Mouse (Mus musculus): ENCODE results near the gene Gm7579. TPM values are rescaled to one million over a fixed set of nuclear protein-coding genes. Genes with fewer than 3 reads are reported as not detected.
"Not testable (repeated sequence)": the region's sequence is repeated elsewhere in the genome, so short reads cannot be mapped to it uniquely, and the experiment has no call there.

Gm7579 gene
- total RNA-seq (2021): not detected

DNA sequence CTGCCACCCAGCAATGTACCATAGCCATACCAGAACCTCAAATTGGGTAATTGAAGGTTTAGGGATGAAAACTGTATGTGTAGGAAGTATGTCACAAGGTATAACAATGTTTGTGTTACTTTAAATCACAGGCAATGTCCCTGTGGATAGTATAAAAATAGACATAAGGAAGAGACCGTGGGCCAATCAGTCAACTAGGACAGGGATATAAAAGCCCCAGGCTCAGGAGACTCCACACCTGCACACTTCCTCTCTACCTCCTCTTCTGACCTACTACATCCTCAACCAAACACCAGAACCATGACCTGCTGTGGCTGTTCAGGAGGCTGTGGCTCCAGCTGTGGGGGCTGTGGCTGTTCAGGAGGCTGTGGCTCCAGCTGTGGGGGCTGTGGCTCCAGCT lies at the start of gene Gm7579:
Gm7579 (plus strand) TSS at position 301 of the 400 bp plus-strand sequence.
- intact Hi-C loops (cut with DNase I): no loop called here

DNA sequence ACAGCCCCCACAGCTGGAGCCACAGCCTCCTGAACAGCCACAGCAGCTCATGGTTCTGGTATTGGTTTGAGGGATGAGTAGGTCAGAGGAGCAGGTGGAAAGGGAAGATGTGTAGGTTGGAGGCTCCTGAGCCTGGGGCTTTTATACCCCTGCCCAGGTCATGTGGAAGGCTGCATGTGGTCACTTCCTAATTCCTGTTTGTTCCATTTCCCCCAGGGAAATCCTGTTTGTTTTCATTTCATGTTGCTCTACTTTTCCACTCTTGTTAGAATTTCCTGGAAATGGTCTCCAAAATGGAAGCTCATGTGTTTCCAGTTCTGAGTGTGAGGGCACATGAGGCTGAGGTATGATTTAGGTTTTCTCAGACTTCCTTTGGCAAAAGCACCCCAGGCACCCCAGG lies 46.0 kb upstream of the Gm7579 start, which contains the start of gene Gm4553:
Gm4553 (minus strand) TSS at position 101 of the 400 bp plus-strand sequence.
- DNase-seq; intact Hi-C loops (cut with DNase I): not testable (repeated sequence)

More for the DNA sequence above, at the start of gene Gm7579:
- DNase-seq: no peak

DNA sequence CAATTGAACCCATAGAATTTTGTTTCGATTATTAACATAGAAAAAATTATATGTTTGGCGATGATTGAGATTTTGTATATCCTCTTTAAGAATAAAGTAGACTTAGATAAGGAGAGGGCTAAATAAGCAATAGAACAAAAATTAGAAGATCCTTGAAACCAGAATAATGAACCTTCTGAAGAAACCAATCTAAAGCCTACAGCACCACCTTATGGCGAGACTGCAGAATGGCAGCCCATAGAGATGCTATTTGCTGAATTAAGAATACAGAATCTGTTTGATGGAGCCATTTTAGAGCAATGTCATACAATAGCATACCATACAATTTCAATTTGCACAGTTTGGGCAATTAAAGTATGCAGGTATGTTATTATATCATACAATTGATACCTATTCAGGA lies 41.8 kb upstream of the Gm7579 start:
- DNase-seq: no peak

DNA sequence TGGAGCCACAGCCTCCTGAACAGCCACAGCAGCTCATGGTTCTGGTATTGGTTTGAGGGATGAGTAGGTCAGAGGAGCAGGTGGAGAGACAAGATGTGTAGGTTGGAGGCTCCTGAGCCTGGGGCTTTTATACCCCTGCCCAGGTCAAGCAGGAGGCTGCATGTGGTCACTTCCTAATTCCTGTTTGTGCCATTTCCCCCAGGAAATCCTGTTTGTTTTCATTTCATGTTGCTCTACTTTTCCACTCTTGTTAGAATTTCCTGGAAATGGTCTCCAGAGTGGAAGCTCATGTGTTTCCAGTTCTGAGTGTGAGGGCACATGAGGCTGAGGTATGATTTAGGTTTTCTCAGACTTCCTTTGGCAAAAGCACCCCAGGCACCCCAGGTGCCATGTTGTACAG lies 35.8 kb upstream of the Gm7579 start, which contains the start of gene Krtap5-2:
Krtap5-2 (minus strand) TSS at position 101 of the 400 bp plus-strand sequence.
- intact Hi-C loops (cut with DNase I): not testable (repeated sequence)

More for the DNA sequence above, 41.8 kb upstream of the Gm7579 start:
- intact Hi-C loops (cut with DNase I): no loop called here

DNA sequence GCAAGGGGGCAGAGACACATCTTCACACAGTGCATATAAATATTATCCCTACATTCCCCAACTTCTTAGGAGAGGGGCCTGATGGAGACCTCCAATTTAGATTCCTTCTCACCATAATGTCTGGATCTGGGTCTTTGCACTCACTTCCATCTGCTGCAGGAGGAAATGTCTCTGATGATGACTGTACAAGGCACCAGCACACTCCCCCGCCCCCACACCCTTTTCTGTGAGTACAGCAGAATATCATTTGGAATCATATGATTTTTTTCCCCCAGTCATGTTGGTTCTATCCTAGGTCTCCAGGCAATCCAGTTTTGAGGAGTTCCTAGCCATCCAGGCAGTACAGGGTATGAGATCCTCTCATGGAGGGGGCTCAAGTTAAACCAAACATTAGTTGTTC lies 33.0 kb upstream of the Gm7579 start:
- DNase-seq: no peak
- intact Hi-C loops (cut with DNase I): no loop called here

More for the DNA sequence above, 35.8 kb upstream of the Gm7579 start, which contains the start of gene Krtap5-2:
- DNase-seq: not testable (repeated sequence)

DNA sequence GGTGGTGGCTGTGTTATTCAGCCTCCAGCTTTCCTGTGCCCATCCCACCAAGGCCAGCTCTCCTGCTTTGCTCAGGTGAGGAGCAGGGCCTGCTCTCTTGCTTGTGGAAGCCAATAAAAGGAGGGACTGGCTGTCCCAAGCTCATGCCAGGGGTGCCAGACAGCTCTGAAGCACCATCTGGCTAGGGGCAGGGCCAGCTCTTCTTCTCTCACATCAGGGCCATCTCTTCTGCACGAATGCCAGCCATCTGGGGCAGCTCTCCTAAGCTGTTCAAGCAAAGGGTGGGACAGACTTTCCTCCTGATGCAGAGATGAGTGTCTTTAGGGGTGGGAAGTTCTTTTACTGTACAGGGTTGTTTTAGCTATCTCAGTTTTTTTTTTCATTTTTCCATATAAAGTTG lies 30.6 kb upstream of the Gm7579 start:
- intact Hi-C loops (cut with DNase I): no loop called here

DNA sequence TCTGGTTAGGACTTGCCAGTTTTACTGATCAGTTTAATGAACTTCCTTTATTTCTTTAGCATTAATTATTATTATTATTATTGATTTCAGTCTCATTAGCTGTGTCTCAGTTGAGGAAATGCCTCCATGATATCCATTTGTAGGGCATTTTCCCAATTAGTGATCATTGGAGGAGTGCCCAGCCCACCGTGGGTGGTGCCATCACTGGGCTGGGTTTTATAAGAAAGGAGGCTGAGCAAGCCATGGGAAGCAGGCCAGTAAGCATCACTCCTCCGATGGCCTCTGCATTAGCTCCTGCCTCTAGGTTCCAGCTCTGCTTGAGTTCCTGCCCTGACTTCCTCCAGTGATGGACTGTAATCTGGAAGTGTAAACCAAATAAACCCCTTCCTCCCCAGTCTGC lies 23.5 kb upstream of the Gm7579 start:
- intact Hi-C loops (cut with DNase I): no loop called here
- peak; percentile 31 for DNase-seq

More for the DNA sequence above, 30.6 kb upstream of the Gm7579 start:
- DNase-seq: peak; percentile 78

DNA sequence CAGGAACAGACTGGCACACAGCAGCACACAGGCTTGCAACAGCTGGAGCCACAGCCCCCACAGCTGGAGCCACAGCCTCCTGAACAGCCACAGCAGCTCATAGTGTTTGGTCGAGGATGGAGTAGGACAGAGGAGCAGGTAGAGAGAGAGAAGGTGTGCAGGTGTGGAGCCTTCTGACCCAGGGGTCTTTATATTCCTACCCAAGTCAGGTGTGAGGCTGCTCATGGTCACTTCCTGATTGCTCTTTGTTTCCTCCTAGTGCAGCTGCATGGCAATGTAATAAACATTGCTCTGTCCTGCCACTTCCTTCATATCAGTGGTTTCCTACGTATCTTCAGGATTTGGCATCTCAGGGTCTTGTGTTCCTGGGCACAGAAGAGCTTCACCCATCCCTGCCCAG lies 21.4 kb upstream of the Gm7579 start, which contains the start of gene Gm10153:
Gm10153 (minus strand) TSS at position 101 of the 400 bp plus-strand sequence.
- intact Hi-C loops (cut with DNase I): no loop called here
- no peak for DNase-seq

DNA sequence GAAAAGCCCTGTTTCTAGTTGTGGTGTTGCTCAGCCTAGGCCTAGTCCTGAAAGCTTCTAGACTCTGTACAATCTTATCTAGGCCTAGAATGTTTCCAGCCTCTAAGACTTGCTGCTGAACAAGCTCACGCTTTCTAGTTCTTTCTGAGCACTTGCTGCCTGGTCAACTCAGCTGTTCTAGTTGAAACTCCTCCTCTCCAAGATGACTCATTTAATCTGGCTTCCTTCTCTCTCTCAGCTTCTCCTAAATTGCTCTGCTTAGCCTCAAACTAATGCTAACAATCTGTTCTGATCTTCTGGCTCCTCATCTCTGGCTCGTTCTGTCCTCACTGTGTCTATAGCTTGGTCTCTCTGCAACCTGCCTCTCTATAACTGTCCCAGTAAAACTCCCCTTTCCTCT lies 12.9 kb upstream of the Gm7579 start:
- intact Hi-C loops (cut with DNase I): no loop called here
- no peak for DNase-seq

DNA sequence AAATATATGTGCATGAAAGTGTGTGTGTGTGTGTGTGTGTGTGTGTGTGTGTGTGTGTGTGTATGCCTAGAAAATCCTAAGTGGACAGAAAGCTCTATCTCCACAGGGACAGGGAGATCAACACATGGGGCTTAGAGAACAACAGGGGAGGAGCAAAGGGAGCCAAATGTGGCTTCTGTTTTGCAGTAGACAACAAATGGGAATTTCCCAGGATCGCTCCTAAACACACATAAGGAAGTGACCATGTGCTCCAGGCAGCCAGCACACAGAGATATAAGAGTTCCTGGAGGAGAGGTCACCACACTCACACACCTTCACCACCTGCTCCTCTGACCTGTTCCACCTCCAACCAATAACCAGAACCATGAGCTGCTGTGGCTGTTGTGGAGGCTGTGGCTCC lies 10.6 kb upstream of the Gm7579 start, which contains the start of gene Krtap5-3:
Krtap5-3 (plus strand) TSS at position 301 of the 400 bp plus-strand sequence.
- no peak for DNase-seq
- intact Hi-C loops (cut with DNase I): no loop called here

DNA sequence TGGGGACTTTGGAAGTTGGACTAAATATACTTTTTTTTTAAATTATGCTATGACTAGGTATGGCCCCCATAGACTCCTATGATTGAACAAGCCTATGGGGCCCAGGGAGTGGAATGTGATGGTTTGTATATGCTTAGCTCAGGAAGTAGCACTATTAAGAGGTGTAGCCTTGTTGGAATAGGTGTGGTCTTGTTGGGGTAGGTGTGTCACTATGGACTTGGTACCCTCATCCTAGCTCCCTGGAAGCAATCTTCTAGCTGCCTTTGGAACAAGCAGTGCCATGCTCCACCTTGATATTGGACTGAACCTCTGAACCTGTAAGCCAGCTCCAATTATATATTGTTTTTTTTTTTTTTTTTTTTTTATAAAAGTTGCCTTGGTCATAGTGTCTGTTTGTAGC lies 6.2 kb upstream of the Gm7579 start:
- DNase-seq: no peak
- intact Hi-C loops (cut with DNase I): no loop called here

DNA sequence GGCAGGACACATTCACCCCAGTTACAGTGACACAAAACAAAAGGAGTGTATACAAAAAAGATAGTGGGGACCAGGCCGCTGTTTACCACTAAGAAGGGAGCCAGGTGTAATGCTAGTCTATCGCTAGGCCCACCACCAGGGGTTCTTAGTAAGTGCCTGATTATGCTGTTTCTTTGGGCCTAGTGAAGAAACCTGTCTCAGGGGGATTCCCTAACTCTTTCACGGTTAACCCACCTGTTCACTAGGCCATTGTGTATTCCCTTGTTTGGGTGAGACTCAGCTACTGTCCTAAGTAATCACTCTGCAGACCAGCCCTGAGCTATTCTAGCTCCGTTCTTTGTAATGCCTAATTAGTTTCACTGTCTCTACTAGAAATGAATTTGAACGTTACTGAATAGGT lies 4.8 kb upstream of the Gm7579 start:
- intact Hi-C loops (cut with DNase I); DNase-seq: not testable (repeated sequence)

DNA sequence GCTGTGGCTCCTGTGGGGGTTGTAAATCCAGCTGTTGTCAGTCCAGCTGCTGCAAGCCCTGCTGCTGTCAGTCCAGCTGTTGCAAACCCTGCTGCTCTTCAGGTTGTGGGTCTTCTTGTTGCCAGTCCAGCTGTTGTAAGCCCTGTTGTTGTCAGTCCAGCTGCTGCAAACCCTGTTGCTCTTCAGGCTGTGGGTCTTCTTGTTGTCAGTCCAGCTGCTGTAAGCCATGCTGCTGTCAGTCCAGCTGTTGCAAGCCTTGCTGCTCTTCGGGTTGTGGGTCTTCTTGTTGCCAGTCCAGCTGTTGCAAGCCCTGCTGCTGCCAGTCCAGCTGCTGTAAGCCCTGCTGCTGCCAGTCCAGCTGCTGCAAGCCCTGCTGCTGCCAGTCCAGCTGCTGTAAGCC lies 477 bp downstream of the Gm7579 start:
- DNase-seq; intact Hi-C loops (cut with DNase I): not testable (repeated sequence)

DNA sequence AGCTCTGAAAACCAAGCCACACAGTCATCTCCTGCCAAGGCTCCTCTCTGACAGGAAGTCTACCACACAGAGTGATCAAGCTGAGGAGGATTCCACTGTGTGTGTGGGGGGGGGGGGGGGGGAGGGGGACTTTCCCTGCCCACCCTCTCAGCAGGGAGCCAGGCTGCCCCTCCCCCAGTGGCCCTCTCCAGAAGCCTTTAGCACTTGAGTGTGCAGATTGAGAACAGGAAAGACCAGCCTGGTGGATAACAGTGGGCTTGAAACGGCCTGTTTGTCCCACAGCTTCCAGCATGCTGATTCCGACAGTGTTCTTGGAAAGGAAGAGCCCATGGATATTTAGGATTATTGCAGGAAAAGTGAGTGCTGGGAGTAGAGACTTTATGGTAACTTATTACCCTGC lies 12.9 kb downstream of the Gm7579 start:
- peak; percentile 8 for DNase-seq
- intact Hi-C loops (cut with DNase I): no loop called here

DNA sequence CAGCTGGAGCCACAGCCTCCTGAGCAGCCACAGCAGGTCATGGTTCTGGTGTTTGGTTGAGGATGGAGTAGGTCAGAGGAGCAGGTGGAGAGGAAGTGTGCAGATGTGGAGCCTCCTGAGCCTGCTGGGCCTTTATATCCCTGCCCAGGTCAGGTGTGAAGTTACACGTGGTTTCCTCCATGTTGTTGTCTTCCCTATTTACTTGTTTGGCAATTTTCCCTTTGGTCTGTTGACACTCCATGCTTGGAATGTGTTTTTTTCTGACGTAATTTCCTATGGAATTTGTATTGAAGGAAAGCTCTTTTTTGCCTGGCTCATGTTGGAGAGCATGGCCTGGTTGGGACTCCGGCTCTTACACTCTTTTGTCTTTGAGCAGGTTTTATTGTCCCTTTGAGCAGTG lies 18.2 kb downstream of the Gm7579 start, which contains the start of gene Krtap5-5:
Krtap5-5 (minus strand) TSS at position 101 of the 400 bp plus-strand sequence.
- intact Hi-C loops (cut with DNase I); DNase-seq: not testable (repeated sequence)

DNA sequence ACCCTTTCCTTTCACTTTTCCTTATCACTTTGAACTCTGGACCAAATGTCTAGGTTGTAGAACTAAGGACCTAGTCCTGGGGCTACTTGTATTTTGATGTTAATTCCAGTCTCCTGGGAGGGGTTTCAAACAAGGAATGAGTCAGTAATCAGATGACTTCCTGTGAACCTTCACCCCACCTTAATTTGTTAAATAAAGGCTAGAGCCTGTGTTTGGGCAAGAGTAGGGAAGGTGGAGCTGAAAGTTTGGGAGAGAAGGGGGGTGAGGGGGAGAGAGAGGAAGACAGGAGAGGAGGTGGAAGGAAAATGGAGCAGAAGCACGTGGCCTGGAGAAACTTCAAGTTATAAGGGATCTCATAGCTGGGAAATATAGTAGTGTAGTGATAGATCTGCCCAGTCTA lies 19.9 kb downstream of the Gm7579 start:
- intact Hi-C loops (cut with DNase I): no loop called here
- no peak for DNase-seq

DNA sequence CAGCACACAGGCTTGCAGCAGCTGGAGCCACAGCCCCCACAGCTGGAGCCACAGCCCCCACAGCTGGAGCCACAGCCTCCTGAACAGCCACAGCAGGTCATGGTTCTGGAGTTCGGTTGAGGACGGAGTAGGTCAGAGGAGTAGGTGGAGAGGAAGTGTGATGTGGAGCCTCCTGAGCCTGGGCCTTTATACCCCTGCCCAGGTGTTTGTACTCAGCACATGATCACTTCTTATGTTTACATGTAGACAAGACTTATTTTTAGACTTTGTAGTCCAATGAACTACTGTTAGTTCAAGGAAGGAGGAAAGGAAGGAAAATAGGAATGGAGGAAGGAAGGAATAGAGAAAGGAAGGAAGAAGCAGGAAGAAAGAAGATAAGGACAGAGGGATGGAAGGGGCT lies 29.3 kb downstream of the Gm7579 start, which contains the start of gene Gm40460:
Gm40460 (minus strand) TSS at position 101 of the 400 bp plus-strand sequence.
- no peak for DNase-seq
- intact Hi-C loops (cut with DNase I): loop anchor here (10.0 kb wide), 1 partner anchor 96 kb away; the partner anchor contains the start of gene Gm45337

DNA sequence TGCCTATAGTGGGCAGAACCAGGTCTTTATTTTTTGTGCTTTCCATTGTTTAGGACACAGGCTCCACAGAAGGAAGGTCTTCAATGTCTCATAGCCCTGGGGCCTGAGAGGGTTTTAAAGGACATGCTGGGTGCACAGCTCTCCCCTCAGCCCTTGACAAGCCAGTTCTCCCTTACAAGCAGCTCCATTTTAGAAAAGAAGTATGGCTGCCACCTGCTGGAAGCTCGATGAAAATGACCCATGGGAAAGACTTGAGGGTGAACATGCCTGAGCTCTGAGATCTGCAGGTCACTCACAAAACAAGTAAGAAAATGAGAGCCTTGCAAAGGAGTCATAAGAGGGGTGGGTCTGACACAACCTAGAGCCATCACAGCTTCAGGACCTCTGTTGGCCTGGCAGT lies 38.2 kb downstream of the Gm7579 start:
- intact Hi-C loops (cut with DNase I): loop anchor here (10.0 kb wide), 1 partner anchor 105 kb away; the partner anchor contains the start of gene Gm45337
- peak; percentile 44 for DNase-seq

DNA sequence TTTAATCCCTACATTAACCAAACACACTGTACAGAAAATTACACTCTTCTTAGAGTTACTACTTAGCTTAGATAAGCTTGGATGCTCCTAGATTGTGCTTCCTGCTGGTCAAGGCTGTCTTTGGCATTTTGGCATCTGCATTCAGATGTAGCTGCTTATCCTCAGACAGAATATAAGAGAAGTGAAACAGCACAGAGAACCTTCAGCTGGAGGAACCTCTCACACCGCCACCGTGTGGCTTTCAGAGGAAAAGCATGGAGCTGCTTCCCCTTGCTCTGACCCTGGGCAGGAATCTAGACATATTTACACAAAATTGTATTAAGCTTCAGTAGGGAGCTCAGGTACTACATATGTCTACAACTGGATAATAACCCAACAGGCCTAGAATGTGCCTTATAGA lies 43.9 kb downstream of the Gm7579 start:
- peak; percentile 27 for DNase-seq
- intact Hi-C loops (cut with DNase I): no loop called here

DNA sequence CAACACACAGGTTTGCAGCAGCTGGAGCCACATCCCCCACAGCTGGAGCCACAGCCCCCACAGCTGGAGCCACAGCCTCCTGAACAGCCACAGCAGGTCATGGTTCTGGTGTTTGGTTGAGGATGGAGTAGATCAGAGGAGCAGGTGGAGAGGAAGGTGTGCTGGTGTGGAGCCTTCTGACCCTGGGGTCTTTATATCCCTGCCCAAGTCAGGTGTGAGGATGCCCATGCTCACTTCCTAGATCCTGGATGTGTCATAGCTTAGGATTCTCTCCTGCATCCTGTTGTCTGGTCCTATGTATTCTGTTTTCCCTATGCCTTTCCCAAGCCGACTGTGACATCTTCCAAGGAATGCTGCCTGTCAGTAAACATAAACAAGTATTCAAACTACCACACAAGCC lies 46.6 kb downstream of the Gm7579 start, which contains the start of gene Gm2431:
Gm2431 (minus strand) TSS at position 101 of the 400 bp plus-strand sequence.
- DNase-seq; intact Hi-C loops (cut with DNase I): not testable (repeated sequence)
